In genomic region chr16:78301183-78301830, GRCm38 (mm10) we compare ENCODE assay signal across 8 mouse cellular contexts. TPM values are rescaled to one million over a fixed set of nuclear protein-coding genes. Genes with fewer than 3 reads are reported as not detected.
DNase-seq lines count a peak whose midpoint lies in the region; ATAC-seq and TF ChIP-seq lines count a peak whose summit lies in the region.

Gene Cxadr, plus strand, starts transcription at chr16:78301489.

- H3K27me3 ChIP-seq in C2C12 (ENCODE audit: control insufficient read depth, insufficient read depth, insufficient read length) (no peaks in the 10 kb centered on the region), myocyte (ENCODE audit: control insufficient read depth, insufficient read depth, insufficient read length) (no peaks in the 10 kb centered on the region)
- no peaks in the 10 kb centered on the region for H3K27me3 ChIP-seq in embryonic facial prominence, embryonic 15.5 days
- H3K27me3 ChIP-seq in heart, embryonic 16.5 days (ENCODE audit: control insufficient read depth, insufficient read depth, low read length), result no peaks in the 10 kb centered on the region
- peaks cover 40% of the 10 kb centered on the region for H3K27me3 ChIP-seq in liver, embryonic 11.5 days (replicated peaks; ENCODE audit: control insufficient read depth, insufficient read depth, low read length)

- peak within 1 kb of the TSS; percentile 98 for H3K4me2 ChIP-seq in embryonic facial prominence, embryonic 15.5 days (replicated peaks)
- peak within 1 kb of the TSS; percentile 68 for H3K4me2 ChIP-seq in heart, embryonic 16.5 days (ENCODE audit: low read depth, low read length)
- peak within 1 kb of the TSS; percentile 92 for H3K4me2 ChIP-seq in liver, embryonic 11.5 days
- H3K4me2 ChIP-seq in myocyte (ENCODE audit: low read depth), result peak within 1 kb of the TSS; percentile 69

- H3K4me3 ChIP-seq in C2C12 (ENCODE audit: insufficient read depth, poor library complexity, severe bottlenecking) (peak within 1 kb of the TSS; percentile 6), myocyte (peak within 1 kb of the TSS; percentile 25)
- H3K4me3 ChIP-seq in embryonic facial prominence, embryonic 15.5 days (replicated peaks), result peak within 1 kb of the TSS; percentile 71
- peak within 1 kb of the TSS; percentile 62 for H3K4me3 ChIP-seq in heart, embryonic 16.5 days (ENCODE audit: low read length)
- H3K4me3 ChIP-seq in liver, embryonic 11.5 days (ENCODE audit: low read depth, low read length), result peak within 1 kb of the TSS; percentile 73

- H3K4me1 ChIP-seq in embryonic facial prominence, embryonic 15.5 days, result peaks cover 8% of the 10 kb centered on the region; the same call in 1 of the 2 replicates
- peaks cover 6% of the 10 kb centered on the region; the same call in 1 of the 2 replicates for H3K4me1 ChIP-seq in heart, embryonic 16.5 days (ENCODE audit: control insufficient read depth, insufficient read depth, low read length)
- H3K4me1 ChIP-seq in liver, embryonic 11.5 days (replicated peaks; ENCODE audit: control insufficient read depth, insufficient read depth, low read length), result 0 out of 2 replicates have a peak, but pooled peaks cover 3% of the 10 kb centered on the region

- peak in 1 of 2 experiments; percentile 7 for DNase-seq in adrenal gland, postnatal 4 days (ENCODE audit: low spot score in 2 of 2)
- DNase-seq in kidney, postnatal 10 days, result peak; percentile 89
- DNase-seq in liver, embryonic 11.5 days (ENCODE audit: low spot score), result peak; percentile 43
- peak; percentile 65 for DNase-seq in telencephalon, adult 2 months (ENCODE audit: low read depth, low spot score)

- H3K36me3 ChIP-seq in C2C12 (ENCODE audit: control insufficient read depth, insufficient read depth) (no peaks in the 10 kb centered on the region), myocyte (ENCODE audit: control insufficient read depth, insufficient read depth) (no peaks in the 10 kb centered on the region)
- no peaks in the 10 kb centered on the region for H3K36me3 ChIP-seq in embryonic facial prominence, embryonic 15.5 days
- no peaks in the 10 kb centered on the region for H3K36me3 ChIP-seq in heart, embryonic 16.5 days (ENCODE audit: control insufficient read depth, insufficient read depth)
- H3K36me3 ChIP-seq in liver, embryonic 11.5 days (ENCODE audit: control insufficient read depth, insufficient read depth, low read length), result no peaks in the 10 kb centered on the region

- H3K79me3 ChIP-seq in C2C12 (ENCODE audit: low read depth), result no peaks in the 10 kb centered on the region

- H3K9ac ChIP-seq in embryonic facial prominence, embryonic 15.5 days, result peak within 1 kb of the TSS; percentile 63
- H3K9ac ChIP-seq in heart, embryonic 16.5 days (ENCODE audit: low read length), result peak within 1 kb of the TSS; percentile 74
- H3K9ac ChIP-seq in liver, embryonic 11.5 days (ENCODE audit: low read depth, low read length), result peak within 1 kb of the TSS; percentile 67

- 1% methylated on average over 34 of the region's 34 CpGs for WGBS in embryonic facial prominence, embryonic 15.5 days
- WGBS in heart, embryonic 16.5 days, result under 1% methylated on average over 33 of the region's 34 CpGs
- WGBS in liver, embryonic 11.5 days, result under 1% methylated on average over 32 of the region's 34 CpGs

- no peak for TF ChIP-seq CTCF in C2C12 (IDR thresholded peaks at IDR 0.05; ENCODE audit: control insufficient read depth, insufficient read depth, insufficient read length)

- no peaks in the 10 kb centered on the region for H3K9me3 ChIP-seq in embryonic facial prominence, embryonic 15.5 days (replicated peaks)
- H3K9me3 ChIP-seq in heart, embryonic 16.5 days (replicated peaks; ENCODE audit: control insufficient read depth, low read length), result no peaks in the 10 kb centered on the region
- H3K9me3 ChIP-seq in liver, embryonic 11.5 days (ENCODE audit: control insufficient read depth, low read length), result no peaks in the 10 kb centered on the region

- no peak for TF ChIP-seq POLR2A in myocyte (IDR thresholded peaks at IDR 0.05; ENCODE audit: insufficient read length, low read depth)

- H3K27ac ChIP-seq in embryonic facial prominence, embryonic 15.5 days (replicated peaks), result peak within 1 kb of the TSS; percentile 79
- peak within 1 kb of the TSS; percentile 82 for H3K27ac ChIP-seq in heart, embryonic 16.5 days (ENCODE audit: low read length)
- H3K27ac ChIP-seq in liver, embryonic 11.5 days (ENCODE audit: low read depth, low read length), result peak within 1 kb of the TSS; percentile 32

- H3ac ChIP-seq in C2C12 (ENCODE audit: control insufficient read depth, insufficient read length, low read depth) (peak within 1 kb of the TSS; percentile 46), myocyte (ENCODE audit: control insufficient read depth, insufficient read length) (peak within 1 kb of the TSS; percentile 57)

- H3K79me2 ChIP-seq in C2C12 (ENCODE audit: control insufficient read depth, insufficient read depth) (no peaks in the 10 kb centered on the region), myocyte (ENCODE audit: control insufficient read depth, insufficient read depth) (no peaks in the 10 kb centered on the region)

- ATAC-seq in embryonic facial prominence, embryonic 15.5 days (ENCODE audit: insufficient number of reproducible peaks, low FRiP score, low TSS enrichment, low read depth), result peak; percentile 90
- peak; percentile 87 for ATAC-seq in heart, embryonic 16.5 days (replicated peaks; ENCODE audit: extremely low read depth, insufficient read depth, low FRiP score)
- ATAC-seq in liver, embryonic 11.5 days (replicated peaks; ENCODE audit: low FRiP score), result peak; percentile 80

TF ChIP-seq in C2C12, 6 proteins besides CTCF, POLR2A, EP300 and RAD21:
- no peak for TF ChIP-seq MYOG (IDR thresholded peaks at IDR 0.05; ENCODE audit: control insufficient read depth, extremely low read depth, insufficient read length)
- no peak for TF ChIP-seq MAX (IDR thresholded peaks at IDR 0.05)

TF ChIP-seq in myocyte, 11 proteins besides CTCF, POLR2A, EP300 and RAD21:
- TF ChIP-seq SRF (IDR thresholded peaks at IDR 0.05; ENCODE audit: control insufficient read depth, insufficient read length, low read depth) (no peak), USF1 (IDR thresholded peaks at IDR 0.05; ENCODE audit: low read depth) (no peak), POLR2AphosphoS2 (IDR thresholded peaks at IDR 0.05; ENCODE audit: insufficient read length, low read depth) (no peak), REST (IDR thresholded peaks at IDR 0.05; ENCODE audit: insufficient read depth, insufficient read length) (no peak), TCF3 (IDR thresholded peaks at IDR 0.05; ENCODE audit: insufficient read length, low read depth) (no peak), MAX (IDR thresholded peaks at IDR 0.05; ENCODE audit: low read depth) (no peak), TCF12 (IDR thresholded peaks at IDR 0.05; ENCODE audit: insufficient read depth, poor library complexity, severe bottlenecking) (no peak), MYOG (IDR thresholded peaks at IDR 0.05; ENCODE audit: control insufficient read depth in 1 of 3, insufficient read depth in 1 of 3, insufficient read length in 2 of 3, low read depth in 2 of 3) (no peak), MYOD1 (IDR thresholded peaks at IDR 0.05; ENCODE audit: control insufficient read depth in 1 of 3, insufficient read length in 2 of 3, low read depth in 2 of 3) (no peak), CEBPB (IDR thresholded peaks at IDR 0.05; ENCODE audit: insufficient read depth, poor library complexity, severe bottlenecking) (no peak), E2F4 (IDR thresholded peaks at IDR 0.05; ENCODE audit: insufficient read depth) (no peak)

RNA-seq across cellular contexts. Expression of gene Cxadr, which starts in this region (rescaled TPM):
- polyA plus RNA-seq in C2C12 (2012; fragmentation: generic; extraction: Trizol) (0.40 TPM), myocyte (2012; fragmentation: generic; extraction: Trizol) (0.67 TPM)
- 10 to 100 TPM; 16.8 to 18.4 TPM for total RNA-seq in adrenal gland, postnatal 4 days (2021)
- polyA plus RNA-seq in embryonic facial prominence, embryonic 15.5 days (2015; fragmentation: Nextera tagmentation; extraction: Ambion mirVana), result 18.2 and 20.3 TPM in 2 replicates
- polyA plus RNA-seq in heart, embryonic 16.5 days (2015; fragmentation: Nextera tagmentation; extraction: Ambion mirVana), result 25.8 and 28.5 TPM in 2 replicates
- polyA plus RNA-seq in liver, embryonic 11.5 days (2014; fragmentation: Nextera tagmentation; extraction: Ambion mirVana), result 13.2 and 14.7 TPM in 2 replicates

Comparison
In these comparisons a context has a peak if more than half of its experiments do, and no peak if none do; other contexts are left out.
1. H3K4me3 ChIP-seq: peak in every context shown above with its lines; median percentile 73 in liver, embryonic 11.5 days; 71 in embryonic facial prominence, embryonic 15.5 days; 62 in heart, embryonic 16.5 days; 25 in myocyte; 6 in C2C12.
2. H3K27ac ChIP-seq: peak in every context shown above with its lines; median percentile 82 in heart, embryonic 16.5 days; 79 in embryonic facial prominence, embryonic 15.5 days; 32 in liver, embryonic 11.5 days.